Mouse (Mus musculus) left cerebral cortex, postnatal 10 days (tissue): ENCODE results near the gene Cd79b. TPM values are rescaled to one million over a fixed set of nuclear protein-coding genes. Genes with fewer than 3 reads are reported as not detected.
A peak's percentile ranks its signal among the peaks of the same experiment; 100 is the strongest.

ENCODE experiments used
- DNase-seq, 2 experiments: peaks; one replicate each; pipeline ENCODE4 v3.0.0; 2021 to 2022; ENCODE audit warnings: low spot score in 2 of 2, mixed read lengths in 1 of 2; ENCODE audit errors: extremely low spot score in 1 of 2
- intact Hi-C: fragments of 180-260 bp; cut with DNase I; formaldehyde crosslinking; loops from one replicate; pipeline ENCODE4 v1.15.1; 2025
- total RNA-seq, 2 experiments: library from RNA; stranded (reverse); gene quantifications; 2 replicates each; pipeline ENCODE4 v1.2.3; 2021

Cd79b gene
- total RNA-seq, 2 experiments from 2014 or later = 0.58 to 0.79 TPM

GRCm38 (mm10) chr11:106325566-106326206 is 11.1 kb upstream of the Cd79b start:
- peak; percentile 27 to 71 for DNase-seq
- intact Hi-C loops = loop anchor here (5.0 kb wide), 1 partner anchor 67 kb away; no protein-coding TSS in a partner anchor

- intact Hi-C loops = loop anchor here (5.0 kb wide), 2 partner anchors 48 to 67 kb away; partner anchors contain the start of gene Tcam1
- DNase-seq = no peak
Measured at GRCm38 (mm10) chr11:106324858-106325257, 10.3 kb upstream of the Cd79b start.

GRCm38 (mm10) chr11:106318406-106319366 is 4.1 kb upstream of the Cd79b start:
- intact Hi-C loops = no loop called here
- DNase-seq = no peak

GRCm38 (mm10) chr11:106317801-106318200 is 3.2 kb upstream of the Cd79b start:
- DNase-seq = no peak
- intact Hi-C loops = no loop called here

- intact Hi-C loops = no loop called here
- DNase-seq = no peak
Measured at GRCm38 (mm10) chr11:106316416-106316815, 1.9 kb upstream of the Cd79b start.

GRCm38 (mm10) chr11:106313533-106313932 is 1.0 kb downstream of the Cd79b start:
- intact Hi-C loops = no loop called here
- DNase-seq = no peak

- intact Hi-C loops = no loop called here
Measured at GRCm38 (mm10) chr11:106310123-106310522, 4.4 kb downstream of the Cd79b start.

GRCm38 (mm10) chr11:106308162-106308561 is 6.4 kb downstream of the Cd79b start:
- intact Hi-C loops = loop anchor here (10.0 kb wide), 1 partner anchor 317 kb away; no protein-coding TSS in a partner anchor
- DNase-seq = no peak

More at GRCm38 (mm10) chr11:106310123-106310522, 4.4 kb downstream of the Cd79b start:
- DNase-seq = no peak

- intact Hi-C loops = loop anchor here (10.0 kb wide), 1 partner anchor 317 kb away; no protein-coding TSS in a partner anchor
- no peak for DNase-seq
Measured at GRCm38 (mm10) chr11:106307432-106307831, 7.1 kb downstream of the Cd79b start.

- no peak for DNase-seq
- intact Hi-C loops = loop anchor here (10.0 kb wide), 1 partner anchor 318 kb away; no protein-coding TSS in a partner anchor
Measured at GRCm38 (mm10) chr11:106306758-106307157, 7.8 kb downstream of the Cd79b start.

GRCm38 (mm10) chr11:106306065-106306385 is 8.5 kb downstream of the Cd79b start:
- no peak for DNase-seq
- intact Hi-C loops = loop anchor here (10.0 kb wide), 1 partner anchor 319 kb away; no protein-coding TSS in a partner anchor

GRCm38 (mm10) chr11:106305348-106306064 is 9.1 kb downstream of the Cd79b start:
- no peak for DNase-seq
- intact Hi-C loops = loop anchor here (10.0 kb wide), 1 partner anchor 319 kb away; no protein-coding TSS in a partner anchor

GRCm38 (mm10) chr11:106302634-106303033 is 11.9 kb downstream of the Cd79b start:
- DNase-seq = no peak
- intact Hi-C loops = loop anchor here (10.0 kb wide), 1 partner anchor 322 kb away; no protein-coding TSS in a partner anchor

- no peak for DNase-seq
- intact Hi-C loops = loop anchor here (10.0 kb wide), 1 partner anchor 323 kb away; no protein-coding TSS in a partner anchor
Measured at GRCm38 (mm10) chr11:106301765-106302164, 12.8 kb downstream of the Cd79b start, which contains the start of gene Gh. Gene Gh, minus strand, starts transcription at chr11:106301865.

- intact Hi-C loops = no loop called here
- no peak for DNase-seq
Measured at GRCm38 (mm10) chr11:106291861-106292260, 22.7 kb downstream of the Cd79b start.

- intact Hi-C loops = no loop called here
- no peak for DNase-seq
Measured at GRCm38 (mm10) chr11:106290376-106290775, 24.2 kb downstream of the Cd79b start.

- DNase-seq = peak in 1 of 2 experiments; percentile 80
- intact Hi-C loops = no loop called here
Measured at GRCm38 (mm10) chr11:106289369-106289768, 25.2 kb downstream of the Cd79b start.

- intact Hi-C loops = no loop called here
- DNase-seq = no peak
Measured at GRCm38 (mm10) chr11:106286987-106287386, 27.6 kb downstream of the Cd79b start.

- DNase-seq = no peak
- intact Hi-C loops = no loop called here
Measured at GRCm38 (mm10) chr11:106286206-106286605, 28.4 kb downstream of the Cd79b start.
